Mouse (Mus musculus) brain, embryonic 14.5 days (tissue): ENCODE results near the gene Rhno1.

ENCODE experiments used
- CTCF ChIP-seq: fragments of 200-500 bp; IDR thresholded peaks from 2 replicates; pipeline ENCODE4 v1.5.1; 2012; ENCODE audit warnings: inconsistent platforms, mild to moderate bottlenecking, moderate library complexity, borderline replicate concordance; ENCODE audit not compliant: insufficient read depth, insufficient read length; ENCODE audit errors: extremely low read depth
- POLR2A ChIP-seq: fragments of 200-500 bp; IDR thresholded peaks from 2 replicates; pipeline ENCODE4 v1.6.1; 2012; ENCODE audit warnings: mild to moderate bottlenecking, inconsistent platforms, borderline replicate concordance; ENCODE audit not compliant: poor library complexity, insufficient read depth, insufficient read length, severe bottlenecking; ENCODE audit errors: extremely low read depth

DNA sequence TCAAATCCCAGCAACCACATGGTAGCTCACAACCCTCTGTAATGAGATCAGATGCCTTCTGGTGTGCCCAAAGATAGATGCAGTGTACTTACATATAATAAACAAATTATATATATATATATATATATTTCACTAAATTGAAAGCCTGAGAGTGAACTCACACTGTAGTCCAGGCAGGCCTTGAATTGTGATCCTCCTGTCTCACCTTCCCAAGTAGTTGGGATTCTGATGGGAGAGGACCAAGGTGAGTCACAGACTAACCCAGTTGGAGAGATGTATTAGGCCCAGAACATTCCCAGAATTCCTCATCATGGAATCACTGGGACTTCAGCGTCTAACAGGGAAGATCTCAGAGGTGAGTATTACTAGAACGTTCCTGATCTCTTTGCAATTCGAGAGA is 36.3 kb upstream of the Rhno1 start, which contains the start of gene Nrip2:
- TF ChIP-seq POLR2A (no peak), CTCF (no peak)
